Mouse (Mus musculus) thymus, adult 2 months (tissue): ENCODE measurements around the gene Retnla. TPM values are rescaled to one million over a fixed set of nuclear protein-coding genes. Genes with fewer than 3 reads are reported as not detected.
"Not testable (repeated sequence)": the region's sequence is repeated elsewhere in the genome, so short reads cannot be mapped to it uniquely, and the experiment has no call there.

ENCODE experiments used
- DNase-seq: peaks from one replicate; pipeline ENCODE4 v3.0.0; 2021
- H3K27ac ChIP-seq: fragments of 200-500 bp; 2 replicates; pipeline ENCODE4 v1.5.1; 2012; ENCODE audit warnings: low read length, control low read depth; ENCODE audit not compliant: control insufficient read depth, insufficient read depth
- H3K27me3 ChIP-seq: fragments of 200-500 bp; 2 replicates; pipeline ENCODE4 v1.6.1; 2012; ENCODE audit warnings: mild to moderate bottlenecking, low read length, moderate library complexity, mixed read lengths; ENCODE audit not compliant: control insufficient read depth, insufficient read depth
- H3K36me3 ChIP-seq: fragments of 200-500 bp; 2 replicates; pipeline ENCODE4 v1.6.1; 2012; ENCODE audit warnings: mild to moderate bottlenecking, low read length, moderate library complexity; ENCODE audit not compliant: control insufficient read depth, insufficient read depth
- H3K4me1 ChIP-seq: fragments of 200-500 bp; replicated peaks from 2 replicates; pipeline ENCODE4 v1.6.1; 2012; ENCODE audit warnings: low read length; ENCODE audit not compliant: control insufficient read depth, insufficient read depth
- H3K4me3 ChIP-seq: fragments of 200-500 bp; 2 replicates; pipeline ENCODE4 v1.5.1; 2012; ENCODE audit warnings: mild to moderate bottlenecking, low read length, control low read depth, moderate library complexity; ENCODE audit not compliant: control insufficient read depth, insufficient read depth
- CTCF ChIP-seq: fragments of 200-500 bp; IDR thresholded peaks from 2 replicates; pipeline ENCODE4 v1.5.1; 2012; ENCODE audit warnings: mild to moderate bottlenecking, control low read depth, low read length, moderate library complexity, borderline replicate concordance; ENCODE audit not compliant: control insufficient read depth, poor library complexity, insufficient read depth; ENCODE audit errors: extremely low read depth
- POLR2A ChIP-seq: fragments of 200-500 bp; IDR thresholded peaks from 2 replicates; pipeline ENCODE4 v1.6.1; 2012; ENCODE audit warnings: mild to moderate bottlenecking, low read length, control low read depth, moderate library complexity; ENCODE audit not compliant: control insufficient read depth, poor library complexity, insufficient read depth; ENCODE audit errors: extremely low read depth
- WGBS: fragments of 180-500 bp; shearing (Covaris S2); methylation state at CpG from one replicate; pipeline ENCODE4 v1.1.7; 2018; 5-methylcytosine and 5-hydroxymethylcytosine counted together
- polyA plus RNA-seq: library from polyadenylated mRNA; depleted of rRNA; stranded (reverse); fragments of >200 nt; gene quantifications from 2 replicates; pipeline ENCODE4 v1.2.3, GENCODE M21; 2012

Gene Retnla
- polyA plus RNA-seq, 1 experiment = 56.9 TPM

GRCm38 (mm10) chr16:48843671-48844386 is 1.5 kb downstream of the Retnla start:
- Histone ChIP-seq H3K4me1 (no peaks in the 10 kb centered on the region), H3K27me3 (no peaks in the 10 kb centered on the region), H3K36me3 (no peaks in the 10 kb centered on the region), H3K27ac (no peak overlapping the region), H3K4me3 (no peak overlapping the region)
- no peak for TF ChIP-seq POLR2A
- TF ChIP-seq CTCF = no peak
- WGBS = 93% methylated on average over 4 of the region's 4 CpGs
- DNase-seq = no peak

GRCm38 (mm10) chr16:48865004-48865403 is 22.7 kb downstream of the Retnla start:
- not testable (repeated sequence) for H3K27me3 ChIP-seq, H3K4me1 ChIP-seq, H3K27ac ChIP-seq, H3K36me3 ChIP-seq, DNase-seq, H3K4me3 ChIP-seq
- 86% methylated on average over 1 of the region's 1 CpGs for WGBS

GRCm38 (mm10) chr16:48867690-48868089 is 25.3 kb downstream of the Retnla start:
- H3K27ac ChIP-seq = no peak overlapping the region
- no peak for TF ChIP-seq CTCF
- no peak for TF ChIP-seq POLR2A
- H3K36me3 ChIP-seq = no peaks in the 10 kb centered on the region
- 89% methylated on average over 2 of the region's 2 CpGs for WGBS
- no peak overlapping the region for H3K4me3 ChIP-seq
- H3K4me1 ChIP-seq = 0 out of 2 replicates have a peak, but pooled peaks cover 2% of the 10 kb centered on the region
- H3K27me3 ChIP-seq = no peaks in the 10 kb centered on the region
- no peak for DNase-seq

GRCm38 (mm10) chr16:48868663-48869062 is 26.3 kb downstream of the Retnla start:
- no peak overlapping the region for H3K27ac ChIP-seq
- H3K4me3 ChIP-seq = no peak overlapping the region
- DNase-seq = no peak
- WGBS = 36% methylated on average over 1 of the region's 1 CpGs
- 0 out of 2 replicates have a peak, but pooled peaks cover 2% of the 10 kb centered on the region for H3K4me1 ChIP-seq
- H3K36me3 ChIP-seq = no peaks in the 10 kb centered on the region
- TF ChIP-seq CTCF (no peak), POLR2A (no peak)
- no peaks in the 10 kb centered on the region for H3K27me3 ChIP-seq

- no peak overlapping the region for H3K4me3 ChIP-seq
- no peaks in the 10 kb centered on the region for H3K27me3 ChIP-seq
- H3K36me3 ChIP-seq = no peaks in the 10 kb centered on the region
- WGBS = 95% methylated on average over 3 of the region's 3 CpGs
- H3K4me1 ChIP-seq = no peaks in the 10 kb centered on the region
- DNase-seq = no peak
- no peak overlapping the region for H3K27ac ChIP-seq
- TF ChIP-seq CTCF = no peak
- no peak for TF ChIP-seq POLR2A
Observed at GRCm38 (mm10) chr16:48869671-48870070, 27.3 kb downstream of the Retnla start.

GRCm38 (mm10) chr16:48871754-48872153 is 29.4 kb downstream of the Retnla start:
- Histone ChIP-seq H3K4me1 (no peaks in the 10 kb centered on the region), H3K4me3 (no peak overlapping the region), H3K27ac (no peak overlapping the region), H3K36me3 (no peaks in the 10 kb centered on the region), H3K27me3 (no peaks in the 10 kb centered on the region)
- WGBS = 95% methylated on average over 1 of the region's 1 CpGs
- TF ChIP-seq CTCF (no peak), POLR2A (no peak)
- no peak for DNase-seq

GRCm38 (mm10) chr16:48872321-48872720 is 30.0 kb downstream of the Retnla start, which contains the start of gene Retnlg:
TSS of gene Retnlg (plus strand) at chr16:48872621.
- Histone ChIP-seq H3K27me3 (no peaks in the 10 kb centered on the region), H3K4me3 (no peak within 1 kb of the TSS), H3K4me1 (no peaks in the 10 kb centered on the region), H3K36me3 (no peaks in the 10 kb centered on the region), H3K27ac (no peak within 1 kb of the TSS)
- no peak for TF ChIP-seq POLR2A
- TF ChIP-seq CTCF = no peak
- WGBS = 93% methylated on average over 4 of the region's 4 CpGs
- DNase-seq = no peak
